Mouse (Mus musculus): Measurements from ENCODE around the gene Pcp4l1.

- TF ChIP-seq CTCF (IDR thresholded peaks at IDR 0.05; ENCODE audit: insufficient read depth, low read depth, low read length) (no peak), POLR2A (IDR thresholded peaks at IDR 0.05; ENCODE audit: insufficient read depth, low read depth, low read length) (no peak)
These were observed 38.1 kb downstream of the Pcp4l1 start for GRCm38 (mm10) chr1:171157965-171158364.

Data from olfactory bulb, adult 2 months (tissue).